Mouse (Mus musculus): ENCODE measurements around the gene Ncl. TPM values are rescaled to one million over a fixed set of nuclear protein-coding genes. Genes with fewer than 3 reads are reported as not detected.

The Ncl gene
- polyA plus RNA-seq, 1 experiment from 2014 or later: 337 TPM

- peak overlapping the region; percentile 82 for H3K4me2 ChIP-seq
- ATAC-seq (ENCODE audit: insufficient number of reproducible peaks, low FRiP score): no peak; the same call in 1 of the 2 replicates
- WGBS: under 1% methylated on average over 26 of the region's 26 CpGs
- H3K9ac ChIP-seq: peak overlapping the region; percentile 93
- peak overlapping the region; percentile 66 for H3K27ac ChIP-seq (ENCODE audit: poor library complexity, severe bottlenecking)
- H3K4me3 ChIP-seq: peak overlapping the region; percentile 66
- peaks cover 26% of the 10 kb centered on the region for H3K36me3 ChIP-seq
- no peaks in the 10 kb centered on the region for H3K27me3 ChIP-seq (replicated peaks)
- H3K9me3 ChIP-seq (replicated peaks): no peaks in the 10 kb centered on the region
- H3K4me1 ChIP-seq (replicated peaks): peaks cover 19% of the 10 kb centered on the region
Measured at GRCm38 (mm10) chr1:86359798-86360179, 589 bp upstream of the Ncl start.

- Histone ChIP-seq H3K4me1 (replicated peaks) (peaks cover 19% of the 10 kb centered on the region), H3K36me3 (peaks cover 40% of the 10 kb centered on the region), H3K4me3 (peak overlapping the region; percentile 66), H3K9ac (peak overlapping the region; percentile 87), H3K27me3 (replicated peaks) (no peaks in the 10 kb centered on the region), H3K4me2 (peak overlapping the region; percentile 85), H3K27ac (ENCODE audit: poor library complexity, severe bottlenecking) (peak overlapping the region; percentile 96), H3K9me3 (replicated peaks) (no peaks in the 10 kb centered on the region)
- WGBS: under 1% methylated on average over 41 of the region's 41 CpGs
- no peak for ATAC-seq (ENCODE audit: insufficient number of reproducible peaks, low FRiP score)
Measured at GRCm38 (mm10) chr1:86358229-86358905, 833 bp downstream of the Ncl start.

GRCm38 (mm10) chr1:86354186-86354585, 5.0 kb downstream of the Ncl start:
- Histone ChIP-seq H3K4me2 (no peak overlapping the region), H3K27me3 (replicated peaks) (no peaks in the 10 kb centered on the region), H3K9me3 (replicated peaks) (no peaks in the 10 kb centered on the region), H3K9ac (no peak overlapping the region), H3K27ac (ENCODE audit: poor library complexity, severe bottlenecking) (no peak overlapping the region), H3K36me3 (peaks cover 79% of the 10 kb centered on the region), H3K4me3 (no peak overlapping the region), H3K4me1 (replicated peaks) (peaks cover 11% of the 10 kb centered on the region)
- no peak for ATAC-seq (ENCODE audit: insufficient number of reproducible peaks, low FRiP score)
- WGBS: 83% methylated on average over 2 of the region's 2 CpGs

GRCm38 (mm10) chr1:86350576-86350975, 8.6 kb downstream of the Ncl start:
- Histone ChIP-seq H3K4me2 (no peak overlapping the region), H3K27ac (ENCODE audit: poor library complexity, severe bottlenecking) (no peak overlapping the region), H3K9me3 (replicated peaks) (no peaks in the 10 kb centered on the region), H3K27me3 (replicated peaks) (no peaks in the 10 kb centered on the region), H3K9ac (no peak overlapping the region), H3K4me3 (no peak overlapping the region), H3K4me1 (replicated peaks) (no peaks in the 10 kb centered on the region), H3K36me3 (peaks cover 84% of the 10 kb centered on the region)
- ATAC-seq (ENCODE audit: insufficient number of reproducible peaks, low FRiP score): no peak
- WGBS: 88% methylated on average over 8 of the region's 8 CpGs

- H3K27me3 ChIP-seq (replicated peaks): no peaks in the 10 kb centered on the region
- no peak for ATAC-seq (ENCODE audit: insufficient number of reproducible peaks, low FRiP score)
- H3K9me3 ChIP-seq (replicated peaks): no peaks in the 10 kb centered on the region
- peaks cover 77% of the 10 kb centered on the region for H3K36me3 ChIP-seq
- no peaks in the 10 kb centered on the region for H3K4me1 ChIP-seq (replicated peaks)
- 90% methylated on average over 1 of the region's 1 CpGs for WGBS
- no peak overlapping the region for H3K9ac ChIP-seq
- no peak overlapping the region for H3K4me3 ChIP-seq
- no peak overlapping the region for H3K4me2 ChIP-seq
- no peak overlapping the region for H3K27ac ChIP-seq (ENCODE audit: poor library complexity, severe bottlenecking)
Measured at GRCm38 (mm10) chr1:86349696-86350095, 9.5 kb downstream of the Ncl start.

- H3K4me1 ChIP-seq (replicated peaks): no peaks in the 10 kb centered on the region
- H3K4me2 ChIP-seq: no peak overlapping the region
- H3K9me3 ChIP-seq (replicated peaks): no peaks in the 10 kb centered on the region
- peaks cover 72% of the 10 kb centered on the region for H3K36me3 ChIP-seq
- H3K9ac ChIP-seq: no peak overlapping the region
- H3K27me3 ChIP-seq (replicated peaks): no peaks in the 10 kb centered on the region
- no peak for ATAC-seq (ENCODE audit: insufficient number of reproducible peaks, low FRiP score)
- H3K27ac ChIP-seq (ENCODE audit: poor library complexity, severe bottlenecking): no peak overlapping the region
- H3K4me3 ChIP-seq: no peak overlapping the region
- WGBS: 95% methylated on average over 3 of the region's 3 CpGs
Measured at GRCm38 (mm10) chr1:86349201-86349600, 10.0 kb downstream of the Ncl start.

- 78% methylated on average over 4 of the region's 4 CpGs for WGBS
- Histone ChIP-seq H3K4me3 (no peak overlapping the region), H3K27me3 (replicated peaks) (no peaks in the 10 kb centered on the region), H3K36me3 (peaks cover 68% of the 10 kb centered on the region), H3K4me2 (no peak overlapping the region), H3K27ac (ENCODE audit: poor library complexity, severe bottlenecking) (no peak overlapping the region), H3K9ac (no peak overlapping the region), H3K9me3 (replicated peaks) (no peaks in the 10 kb centered on the region), H3K4me1 (replicated peaks) (no peaks in the 10 kb centered on the region)
- ATAC-seq (ENCODE audit: insufficient number of reproducible peaks, low FRiP score): no peak
Measured at GRCm38 (mm10) chr1:86348801-86349200, 10.4 kb downstream of the Ncl start.

- Histone ChIP-seq H3K9ac (no peak overlapping the region), H3K36me3 (peaks cover 60% of the 10 kb centered on the region), H3K4me3 (no peak overlapping the region), H3K9me3 (replicated peaks) (no peaks in the 10 kb centered on the region), H3K27ac (ENCODE audit: poor library complexity, severe bottlenecking) (no peak overlapping the region), H3K27me3 (replicated peaks) (no peaks in the 10 kb centered on the region), H3K4me1 (replicated peaks) (no peaks in the 10 kb centered on the region), H3K4me2 (no peak overlapping the region)
- no peak for ATAC-seq (ENCODE audit: insufficient number of reproducible peaks, low FRiP score)
- 57% methylated on average over 1 of the region's 1 CpGs for WGBS
Measured at GRCm38 (mm10) chr1:86348083-86348482, 11.1 kb downstream of the Ncl start.

- Histone ChIP-seq H3K27ac (ENCODE audit: poor library complexity, severe bottlenecking) (no peak overlapping the region), H3K4me2 (no peak overlapping the region), H3K4me1 (replicated peaks) (no peaks in the 10 kb centered on the region), H3K9ac (no peak overlapping the region), H3K27me3 (replicated peaks) (no peaks in the 10 kb centered on the region), H3K36me3 (peaks cover 58% of the 10 kb centered on the region), H3K4me3 (no peak overlapping the region), H3K9me3 (replicated peaks) (no peaks in the 10 kb centered on the region)
- no peak for ATAC-seq (ENCODE audit: insufficient number of reproducible peaks, low FRiP score)
- 60% methylated on average over 1 of the region's 1 CpGs for WGBS
Measured at GRCm38 (mm10) chr1:86347716-86348045, 11.5 kb downstream of the Ncl start.

- H3K4me1 ChIP-seq (replicated peaks): no peaks in the 10 kb centered on the region
- no peak for ATAC-seq (ENCODE audit: insufficient number of reproducible peaks, low FRiP score)
- no peak overlapping the region for H3K9ac ChIP-seq
- no peak overlapping the region for H3K4me2 ChIP-seq
- no peak overlapping the region for H3K27ac ChIP-seq (ENCODE audit: poor library complexity, severe bottlenecking)
- no peak overlapping the region for H3K4me3 ChIP-seq
- WGBS: 88% methylated on average over 3 of the region's 3 CpGs
- H3K9me3 ChIP-seq (replicated peaks): no peaks in the 10 kb centered on the region
- H3K27me3 ChIP-seq (replicated peaks): no peaks in the 10 kb centered on the region
- peaks cover 54% of the 10 kb centered on the region for H3K36me3 ChIP-seq
Measured at GRCm38 (mm10) chr1:86346851-86347715, 12.1 kb downstream of the Ncl start.

GRCm38 (mm10) chr1:86345956-86346355, 13.2 kb downstream of the Ncl start:
- WGBS: 91% methylated on average over 4 of the region's 4 CpGs
- no peak overlapping the region for H3K27ac ChIP-seq (ENCODE audit: poor library complexity, severe bottlenecking)

More at GRCm38 (mm10) chr1:86345956-86346355, 13.2 kb downstream of the Ncl start:
- H3K27me3 ChIP-seq (replicated peaks): no peaks in the 10 kb centered on the region
- no peak overlapping the region for H3K9ac ChIP-seq
- no peak for ATAC-seq (ENCODE audit: insufficient number of reproducible peaks, low FRiP score)
- peaks cover 42% of the 10 kb centered on the region for H3K36me3 ChIP-seq
- no peak overlapping the region for H3K4me3 ChIP-seq
- no peak overlapping the region for H3K4me2 ChIP-seq
- no peaks in the 10 kb centered on the region for H3K9me3 ChIP-seq (replicated peaks)
- no peaks in the 10 kb centered on the region for H3K4me1 ChIP-seq (replicated peaks)
